Mouse (Mus musculus): ENCODE measurements at regions not wholly inside any gene's neighbourhood (a gene's known extent, or its start where the extent isn't known, plus 50 kb on each side); places are given as distances from the start of the nearest gene placed in this dataset.

- DNase-seq: peak; percentile 40
Measured at GRCm38 (mm10) chrX:13344701-13345100, 63.9 kb downstream of the Ddx3x start.

- no peak for DNase-seq
Measured at GRCm38 (mm10) chrX:13345126-13345525, 64.4 kb downstream of the Ddx3x start.

- peak; percentile 59 for DNase-seq
Measured at GRCm38 (mm10) chrX:13346011-13346631, 65.4 kb downstream of the Ddx3x start.

- DNase-seq: peak; percentile 65
Measured at GRCm38 (mm10) chrX:13346696-13347026, 65.9 kb downstream of the Ddx3x start.

GRCm38 (mm10) chrX:13347027-13347840, 66.5 kb downstream of the Ddx3x start:
- DNase-seq: peak; percentile 76

DNA sequence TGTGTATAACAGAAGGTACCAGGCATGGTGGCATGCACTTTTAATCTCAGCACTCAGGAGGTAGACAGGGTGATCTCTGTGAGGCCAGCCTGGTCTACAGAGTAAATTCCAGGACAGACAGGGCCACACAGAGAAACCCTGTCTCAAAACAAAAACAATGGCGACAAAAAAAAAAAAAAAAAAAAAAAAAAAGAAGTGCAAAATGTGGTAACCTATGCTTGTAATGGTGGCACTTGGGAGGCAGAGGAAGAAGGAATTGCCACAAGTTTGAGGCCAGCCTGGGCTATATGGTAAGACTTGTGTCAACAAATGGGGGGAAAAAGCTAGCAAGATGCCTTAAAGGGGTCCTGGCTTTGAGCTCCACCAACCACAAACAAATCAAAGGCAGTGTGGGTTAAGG, 67.6 kb downstream of the Ddx3x start:
- DNase-seq: no peak

GRCm38 (mm10) chrX:13350461-13350860, 69.7 kb downstream of the Ddx3x start:
- no peak for DNase-seq

- DNase-seq: no peak
Measured at GRCm38 (mm10) chrX:13357149-13357783, 76.5 kb downstream of the Ddx3x start.

- DNase-seq: no peak
Measured at GRCm38 (mm10) chrX:13357973-13358372, 77.2 kb downstream of the Ddx3x start.

- DNase-seq: no peak
Measured at GRCm38 (mm10) chrX:13360436-13360835, 79.7 kb downstream of the Ddx3x start.

DNA sequence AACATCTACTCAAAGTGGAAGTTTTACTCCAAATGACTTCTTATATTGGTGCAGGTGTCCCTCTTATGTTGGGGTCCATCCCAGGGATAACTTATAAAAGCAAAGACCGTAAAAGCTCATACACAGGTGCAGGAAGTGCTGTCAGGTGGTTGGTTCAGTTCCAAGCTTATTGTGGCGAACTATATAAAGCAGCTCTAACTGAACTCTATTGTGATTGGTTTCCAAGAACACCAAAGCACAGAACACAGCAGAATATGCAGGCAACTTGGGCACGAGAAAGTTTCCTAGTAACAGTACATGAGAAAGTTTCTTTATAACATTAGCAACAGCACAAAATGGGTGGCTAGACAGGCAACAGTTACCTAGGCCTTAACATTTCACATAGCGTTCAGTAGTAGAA, 89.5 kb downstream of the Ddx3x start:
- DNase-seq: peak; percentile 44

DNA sequence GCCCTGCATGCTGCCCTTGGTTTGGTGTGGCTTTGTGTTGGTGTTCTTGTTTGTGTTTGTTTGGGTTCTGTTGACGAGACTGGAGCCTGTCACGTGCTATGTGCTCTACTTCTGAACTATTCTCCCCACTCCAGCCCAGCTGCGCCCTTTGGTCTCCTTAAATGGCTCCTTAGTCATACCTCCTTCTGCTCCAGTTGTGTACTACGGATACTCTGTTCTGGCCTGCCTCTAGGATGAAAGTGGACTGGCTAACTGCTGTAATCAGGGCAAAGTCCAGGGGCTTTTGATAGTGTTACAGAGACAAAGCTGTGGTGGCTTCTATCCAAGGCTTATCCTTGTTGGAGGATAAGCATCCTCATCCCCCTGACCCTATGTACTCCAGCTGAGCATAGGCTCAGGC, 92.0 kb downstream of the Ddx3x start:
- DNase-seq: no peak

DNA sequence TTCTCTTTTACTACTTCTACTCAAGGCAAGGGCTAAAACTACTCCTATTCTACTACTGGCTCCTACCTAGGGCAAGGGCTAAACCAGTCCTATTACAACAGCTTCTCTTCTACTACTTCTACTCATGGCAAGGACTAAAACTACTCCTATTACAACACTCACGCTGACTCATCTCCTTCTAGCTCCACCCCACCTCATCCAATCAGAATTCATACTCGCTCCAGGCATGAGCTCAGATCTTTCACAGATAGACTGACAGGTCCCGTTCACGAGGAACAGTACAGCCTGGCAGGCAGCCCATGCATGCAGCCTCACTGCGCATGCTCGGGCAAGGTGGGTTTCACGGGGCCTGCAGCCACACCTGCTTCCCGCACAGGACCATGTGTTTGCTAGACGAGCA, 79.6 kb upstream of the Nyx start:
- no peak for DNase-seq

DNA sequence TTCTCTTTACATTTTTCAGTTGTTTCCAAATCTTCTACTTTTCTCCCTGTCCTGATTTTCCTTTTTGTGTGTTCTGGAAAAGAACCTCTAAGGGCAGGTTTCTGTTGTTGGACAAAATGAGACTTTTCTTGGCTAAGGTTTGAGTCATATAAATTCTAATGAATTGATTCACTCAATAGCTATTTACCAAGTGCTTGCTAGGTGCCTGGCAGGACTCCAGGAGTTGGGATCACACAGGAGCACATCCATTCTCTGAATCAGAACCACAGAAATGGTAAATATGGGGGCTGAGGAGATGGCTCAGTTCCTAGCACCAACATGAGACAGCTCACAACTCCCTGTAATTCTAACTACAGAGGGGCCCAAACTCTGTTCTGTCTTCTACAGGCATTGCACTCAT, 67.4 kb upstream of the Nyx start:
- no peak for DNase-seq

DNA sequence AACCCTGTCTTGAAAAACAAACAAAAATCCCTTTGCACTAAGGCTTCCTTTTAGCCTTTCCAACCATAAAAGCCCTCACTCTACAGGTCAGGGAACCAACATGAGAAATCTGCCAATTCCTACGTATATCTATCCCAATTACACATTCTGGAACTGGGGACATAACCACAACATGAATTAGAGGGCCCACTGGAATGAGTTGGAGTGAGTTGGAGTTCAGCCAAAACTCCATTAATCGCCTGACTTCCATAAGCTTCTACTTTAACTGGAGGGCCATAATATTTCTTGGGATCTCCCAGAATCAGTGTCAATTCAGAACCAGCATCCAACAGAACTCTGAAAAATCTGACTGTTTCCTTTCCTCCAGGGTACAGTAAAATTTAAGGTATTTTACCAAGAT, 53.2 kb upstream of the Nyx start:
- DNase-seq: no peak

DNA sequence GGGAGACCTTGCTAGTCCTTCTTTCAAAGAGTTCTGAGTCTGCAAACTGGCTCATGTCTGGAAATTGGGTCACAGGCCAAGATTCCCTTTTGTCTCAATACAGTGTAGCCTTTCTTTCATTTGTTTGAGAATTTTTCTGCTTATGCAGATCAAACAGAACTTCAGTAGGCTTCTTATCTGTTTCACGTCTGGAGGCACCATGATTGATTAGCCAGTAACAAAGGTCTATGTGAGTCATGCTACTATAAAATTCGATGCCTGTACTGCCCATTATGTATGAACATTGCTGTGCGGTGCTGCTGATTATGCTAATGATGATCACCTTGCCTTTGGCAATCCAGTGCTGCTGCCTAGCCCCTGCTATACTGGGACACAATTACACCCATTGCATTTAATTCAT, 52.8 kb upstream of the Nyx start:
- DNase-seq: no peak

Data from thymus, postnatal 25 days (tissue).